Mouse (Mus musculus) skeletal muscle tissue, adult 2 months (tissue): Measurements from ENCODE around the gene Wdsub1.
A peak's percentile ranks its signal among the peaks of the same experiment; 100 is the strongest.
"Not testable (repeated sequence)": the region's sequence is repeated elsewhere in the genome, so short reads cannot be mapped to it uniquely, and the experiment has no call there.

Experiments
- DNase-seq: peaks from one replicate; pipeline ENCODE4 v3.0.0-alpha.2; 2012; ENCODE audit warnings: low read depth, low spot score

The Wdsub1 gene

DNA sequence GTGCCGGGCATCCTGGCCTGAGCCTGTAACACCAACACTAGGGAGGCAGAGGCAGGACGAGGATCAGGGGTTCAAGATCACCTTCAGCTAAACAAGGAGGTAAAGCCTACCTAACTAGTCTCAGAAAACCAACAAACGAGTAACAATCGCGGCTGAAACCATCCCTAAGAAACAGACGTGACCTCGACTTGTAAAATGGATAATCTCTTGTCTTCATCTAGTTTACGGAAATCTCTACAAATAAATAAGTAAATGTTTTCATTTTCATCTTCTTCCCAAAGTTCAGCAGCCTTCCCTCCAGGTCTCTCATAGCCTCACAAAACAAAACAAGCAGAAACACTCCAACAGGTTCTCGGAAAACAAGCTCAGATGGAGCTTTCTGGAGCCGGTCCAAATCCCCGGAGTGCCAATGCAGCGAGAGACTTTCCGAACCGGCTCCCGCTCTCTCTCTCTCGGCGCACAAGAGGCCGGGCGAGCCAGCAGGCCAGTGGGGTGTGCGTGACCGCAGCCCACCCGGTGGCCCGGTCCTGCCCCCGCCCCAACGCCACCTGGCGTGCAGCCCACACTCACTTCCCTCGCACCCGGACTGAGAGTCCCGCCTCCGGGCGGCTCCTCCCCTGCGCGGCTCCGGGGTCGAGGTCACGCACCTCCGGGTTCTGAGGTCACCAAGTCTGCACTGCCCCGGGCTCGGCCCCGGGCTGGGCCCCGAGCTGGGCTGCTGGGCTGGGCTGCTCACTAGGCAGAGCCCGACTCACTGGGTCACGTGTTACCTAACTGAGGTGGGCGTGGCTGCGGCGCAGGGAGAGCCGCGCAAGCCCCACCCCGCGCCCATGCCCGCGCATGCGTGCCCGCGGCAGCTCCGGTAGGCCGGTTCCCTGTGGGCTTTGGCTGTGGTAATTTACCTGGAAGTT is at the start of gene Wdsub1:
Wdsub1 (minus strand) TSS at position 761 of the 911 bp plus-strand sequence.
- DNase-seq = peak; percentile 94

GRCm38 (mm10) chr2:59913610-59914009 is 31.2 kb upstream of the Wdsub1 start:
- no peak for DNase-seq

- DNase-seq = no peak
Measured at GRCm38 (mm10) chr2:59908048-59908447, 25.7 kb upstream of the Wdsub1 start.

GRCm38 (mm10) chr2:59904007-59904406 is 21.6 kb upstream of the Wdsub1 start:
- no peak for DNase-seq

GRCm38 (mm10) chr2:59898666-59899065 is 16.3 kb upstream of the Wdsub1 start:
- DNase-seq = no peak

- no peak for DNase-seq
Measured at GRCm38 (mm10) chr2:59898105-59898504, 15.7 kb upstream of the Wdsub1 start.

DNA sequence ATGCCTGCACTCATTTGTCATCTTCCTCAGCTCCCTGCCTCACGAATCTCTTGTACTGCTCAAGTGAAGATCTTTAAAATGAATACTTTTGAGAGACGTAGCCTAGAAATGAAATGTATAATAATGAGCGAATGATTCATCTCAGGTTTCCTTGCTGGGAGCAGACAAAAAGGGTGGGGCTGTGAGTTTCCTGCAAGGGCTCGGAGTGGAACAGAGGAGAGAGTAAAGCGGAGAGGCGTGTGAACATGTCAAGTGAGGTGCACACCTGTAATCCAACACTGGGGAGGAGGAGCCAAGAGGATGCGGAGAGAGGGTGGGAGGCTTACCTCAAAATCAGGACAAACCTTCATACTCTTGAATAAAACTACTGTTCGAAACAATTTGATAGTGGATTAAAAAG is 14.4 kb upstream of the Wdsub1 start:
- DNase-seq = no peak

DNA sequence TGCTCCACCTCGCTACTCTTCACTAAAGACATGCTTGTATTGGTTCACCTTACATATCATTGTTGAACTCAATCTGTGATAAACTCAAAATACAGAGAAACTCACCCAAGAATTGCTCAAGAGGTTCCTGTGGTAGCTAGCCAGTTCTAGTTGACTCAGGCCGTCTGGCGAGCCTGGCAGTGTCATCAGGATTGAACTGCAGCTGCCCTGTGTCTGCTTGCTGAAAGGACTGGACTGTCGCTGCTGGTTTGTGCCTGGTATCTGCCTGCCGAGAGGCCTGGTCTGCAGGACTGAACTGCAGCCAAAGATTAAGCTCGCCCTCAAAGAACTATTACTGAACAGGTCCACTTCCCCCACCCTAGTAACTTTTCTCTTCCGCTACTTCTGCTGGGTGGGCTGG is 14.0 kb upstream of the Wdsub1 start:
- no peak for DNase-seq

DNA sequence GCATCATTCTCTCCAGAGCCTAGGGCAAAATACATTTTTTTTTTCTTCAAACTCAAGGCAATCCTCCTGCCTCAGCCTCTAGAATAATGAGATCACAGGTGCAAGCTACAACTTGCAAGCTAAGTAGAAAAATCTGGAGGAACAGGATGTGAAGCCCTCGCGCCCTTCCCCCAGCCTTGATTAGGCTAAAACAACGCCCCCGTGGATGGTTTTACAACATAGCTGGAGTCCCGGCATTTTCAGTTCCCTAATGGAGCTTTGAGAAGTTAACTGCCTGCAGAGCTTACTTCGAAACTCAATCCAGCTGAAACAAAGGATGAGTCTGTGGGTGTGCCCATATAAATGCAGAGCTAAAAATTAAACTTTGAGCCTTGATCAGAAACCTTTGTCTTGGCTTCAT is 7.3 kb upstream of the Wdsub1 start:
- DNase-seq = no peak

GRCm38 (mm10) chr2:59882742-59883281 is 421 bp upstream of the Wdsub1 start:
- DNase-seq = no peak

- no peak for DNase-seq
Measured at GRCm38 (mm10) chr2:59881404-59881803, 987 bp downstream of the Wdsub1 start.

DNA sequence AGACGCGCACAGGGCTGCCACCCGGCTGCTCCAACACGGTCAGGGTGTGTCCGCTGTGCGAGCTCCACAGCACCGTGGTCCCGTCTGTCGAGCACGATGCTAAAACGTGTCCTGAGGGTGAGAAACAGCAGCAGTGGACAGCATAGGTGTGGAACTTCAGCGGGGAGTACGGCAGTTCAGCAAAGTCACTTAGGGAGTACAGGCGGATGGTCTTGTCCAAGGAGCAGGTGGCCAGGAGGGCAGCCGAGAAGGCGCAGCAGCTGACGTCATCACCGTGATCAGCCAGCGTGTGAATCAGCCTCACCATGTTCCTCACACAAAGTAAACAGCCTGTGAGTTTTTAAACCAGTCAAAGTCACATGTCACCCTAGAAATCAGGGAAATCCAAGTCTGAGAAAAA is 4.2 kb downstream of the Wdsub1 start:
- no peak for DNase-seq

DNA sequence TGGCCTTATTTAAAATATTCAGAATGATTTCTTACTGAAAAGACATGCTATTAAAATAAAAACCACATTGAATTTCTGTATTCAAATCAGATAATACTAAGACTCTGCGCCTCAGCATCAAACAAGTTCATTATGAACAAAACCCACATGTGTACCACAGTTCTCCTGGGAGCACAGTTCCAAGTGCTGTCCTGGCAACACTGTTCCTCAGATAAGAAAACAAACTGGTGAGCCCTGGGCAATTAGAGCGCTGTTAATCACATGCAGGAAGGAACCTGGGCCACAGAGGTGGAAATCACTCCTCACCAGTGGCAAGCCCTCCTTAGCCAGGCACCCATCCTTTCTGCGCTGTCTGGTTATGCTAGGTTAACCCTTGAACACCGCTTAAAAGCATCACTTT is 5.1 kb downstream of the Wdsub1 start:
- DNase-seq = no peak

DNA sequence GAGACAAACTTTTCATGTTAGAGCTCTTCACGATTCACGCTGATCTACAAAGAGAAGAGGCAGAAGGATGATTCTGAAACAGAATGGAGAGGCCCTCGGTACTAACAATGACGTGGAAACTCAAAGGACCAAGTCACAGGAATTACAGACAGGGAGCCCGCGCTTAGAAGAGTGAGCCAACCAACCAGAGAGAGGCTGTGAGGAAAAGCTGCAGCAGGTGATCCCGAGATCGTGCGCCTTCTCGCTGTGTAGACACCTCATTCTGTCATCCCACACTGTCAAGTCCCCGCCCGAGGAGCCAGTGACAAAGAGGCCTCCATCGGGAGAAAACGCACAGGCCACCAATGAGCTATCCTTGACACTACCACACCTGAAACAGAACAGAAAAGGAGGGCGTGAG is 5.9 kb downstream of the Wdsub1 start:
- DNase-seq = no peak

GRCm38 (mm10) chr2:59870526-59870925 is 11.9 kb downstream of the Wdsub1 start:
- DNase-seq = no peak

GRCm38 (mm10) chr2:59862618-59863017 is 19.8 kb downstream of the Wdsub1 start:
- no peak for DNase-seq

DNA sequence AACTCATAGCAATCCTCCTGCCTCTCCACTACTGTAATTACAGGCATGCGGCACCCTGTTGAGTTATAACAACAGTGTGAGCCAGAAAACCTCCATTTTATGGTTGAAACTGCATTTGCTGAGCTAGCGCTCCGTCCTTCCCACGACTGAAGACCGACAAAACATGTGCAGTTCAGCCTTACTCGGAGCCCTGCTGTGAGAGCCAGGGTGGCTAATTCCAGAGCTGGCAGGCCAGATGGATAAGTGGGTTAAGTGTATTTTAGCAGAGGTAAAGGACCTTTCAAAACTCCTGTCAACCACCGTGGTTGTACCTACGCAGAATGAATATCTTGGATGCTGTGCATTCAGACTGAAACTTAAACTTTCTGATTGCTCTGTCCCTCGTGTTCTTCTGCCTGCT is 28.0 kb downstream of the Wdsub1 start:
- no peak for DNase-seq

DNA sequence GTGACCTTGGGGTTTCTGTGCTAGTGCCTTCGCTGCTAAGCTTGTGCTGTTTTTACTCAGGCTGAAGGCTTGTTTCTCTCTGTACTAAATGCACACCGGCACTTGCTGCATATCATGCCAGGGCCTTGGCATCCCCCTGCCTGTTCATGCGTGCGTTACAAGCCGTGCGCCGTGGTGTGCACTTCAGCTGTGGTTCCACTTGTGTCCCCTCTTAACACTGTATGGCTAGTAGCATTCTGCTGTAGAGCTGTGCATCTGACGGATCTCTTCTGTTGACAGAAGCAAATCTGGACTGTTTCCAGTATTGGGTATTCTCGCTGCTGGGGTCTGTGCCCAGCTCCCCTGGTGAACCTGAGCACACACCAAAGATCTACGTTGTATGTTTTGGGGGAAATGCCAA is 28.8 kb downstream of the Wdsub1 start:
- DNase-seq = no peak

- DNase-seq = no peak
Measured at GRCm38 (mm10) chr2:59852916-59853315, 29.5 kb downstream of the Wdsub1 start.

- not testable (repeated sequence) for DNase-seq
Measured at GRCm38 (mm10) chr2:59851885-59852284, 30.5 kb downstream of the Wdsub1 start.

GRCm38 (mm10) chr2:59843848-59844247 is 38.5 kb downstream of the Wdsub1 start:
- no peak for DNase-seq

DNA sequence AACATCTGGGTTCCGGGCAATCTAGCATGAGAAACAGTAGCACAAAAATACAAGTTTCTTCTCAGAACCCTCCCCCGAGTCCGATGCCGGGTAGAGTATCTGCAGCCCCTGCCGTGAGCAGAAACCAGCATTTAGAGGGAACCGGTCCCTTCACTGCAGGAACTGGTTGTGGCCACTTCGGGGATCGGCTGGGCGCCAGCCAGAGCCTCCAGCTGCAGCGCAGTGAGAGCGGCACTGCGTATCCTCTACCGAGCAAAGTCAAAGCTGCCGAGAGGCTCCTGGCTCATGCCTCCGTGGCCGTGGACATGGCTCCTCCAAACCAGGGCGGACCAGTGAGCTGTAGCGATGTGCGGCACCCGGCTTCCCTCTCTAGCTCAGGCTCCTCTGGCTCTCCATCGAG is 39.2 kb downstream of the Wdsub1 start:
- DNase-seq = no peak

DNA sequence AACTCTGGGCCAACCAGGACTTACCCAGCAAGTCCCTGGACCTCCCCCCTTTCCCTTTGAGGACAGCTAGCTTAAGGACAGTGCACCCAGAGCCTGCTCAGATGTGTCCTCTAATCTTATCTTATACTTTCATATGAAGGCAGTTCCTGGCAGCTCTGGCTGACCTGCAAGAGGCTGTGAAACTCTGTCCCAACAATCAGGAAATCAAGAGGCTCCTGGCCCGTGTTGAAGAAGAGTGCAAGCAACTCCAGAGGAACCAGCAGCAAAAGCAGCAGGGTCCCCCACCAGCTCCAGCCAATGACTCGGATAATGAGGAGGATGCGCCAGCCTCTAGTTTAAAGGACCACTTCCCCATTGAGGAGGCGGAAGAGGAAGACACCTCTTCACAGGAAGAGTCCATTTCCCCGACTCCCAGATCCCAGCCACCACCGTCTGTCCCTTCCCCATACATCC is 39.8 kb downstream of the Wdsub1 start:
- no peak for DNase-seq
